Mouse (Mus musculus) frontal cortex, adult (tissue): ENCODE measurements around the gene Fmo5.

Experiments
- ATAC-seq: cut with Nextera tagmentation; 2 replicates; pipeline ENCODE4 v1.9.2; 2017; ENCODE audit warnings: mild to moderate bottlenecking, moderate library complexity, mixed read lengths; ENCODE audit not compliant: low TSS enrichment

Gene Fmo5

GRCm38 (mm10) chr3:97680631-97681320 is 52.2 kb downstream of the Fmo5 start:
- ATAC-seq = peak; percentile 63

- peak; percentile 46 for ATAC-seq
Measured at GRCm38 (mm10) chr3:97681321-97682158, 52.9 kb downstream of the Fmo5 start.

- no peak for ATAC-seq
Measured at GRCm38 (mm10) chr3:97682159-97682502, 53.5 kb downstream of the Fmo5 start.

GRCm38 (mm10) chr3:97682576-97682975 is 54.0 kb downstream of the Fmo5 start:
- no peak for ATAC-seq

- no peak for ATAC-seq
Measured at GRCm38 (mm10) chr3:97683560-97684195, 55.1 kb downstream of the Fmo5 start.

- peak; percentile 32 for ATAC-seq
Measured at GRCm38 (mm10) chr3:97686372-97687117, 57.9 kb downstream of the Fmo5 start.

- ATAC-seq = no peak
Measured at GRCm38 (mm10) chr3:97689289-97689688, 60.7 kb downstream of the Fmo5 start.

GRCm38 (mm10) chr3:97690590-97690989 is 62.0 kb downstream of the Fmo5 start:
- ATAC-seq = no peak

- peak; percentile 75 for ATAC-seq
Measured at GRCm38 (mm10) chr3:97691443-97692017, 62.9 kb downstream of the Fmo5 start.

- no peak for ATAC-seq
Measured at GRCm38 (mm10) chr3:97693806-97694205, 65.2 kb downstream of the Fmo5 start.

GRCm38 (mm10) chr3:97696866-97697265 is 68.3 kb downstream of the Fmo5 start:
- ATAC-seq = no peak

- no peak for ATAC-seq
Measured at GRCm38 (mm10) chr3:97697291-97697690, 68.7 kb downstream of the Fmo5 start.

GRCm38 (mm10) chr3:97699061-97699460 is 70.5 kb downstream of the Fmo5 start:
- ATAC-seq = no peak

- ATAC-seq = no peak
Measured at GRCm38 (mm10) chr3:97701198-97701597, 72.6 kb downstream of the Fmo5 start.

GRCm38 (mm10) chr3:97702448-97703080 is 74.0 kb downstream of the Fmo5 start:
- no peak for ATAC-seq
